Mouse (Mus musculus) midbrain, embryonic 11.5 days (tissue): ENCODE data around the gene Man1c1. TPM values are rescaled to one million over a fixed set of nuclear protein-coding genes. Genes with fewer than 3 reads are reported as not detected.

Experiments
- ATAC-seq: fragments of 200-750 bp; cut with Nextera tagmentation; 2 replicates; pipeline ENCODE4 v1.8.0; 2017; ENCODE audit warnings: moderate TSS enrichment, moderate library complexity; ENCODE audit not compliant: low FRiP score
- DNase-seq: peaks from one replicate; pipeline ENCODE4 v3.0.0; 2015; ENCODE audit warnings: low spot score; ENCODE audit errors: missing footprints
- H3K27ac ChIP-seq: fragments of 300-500 bp; sonication (generic); 2 replicates; pipeline ENCODE4 v1.5.1; 2014; ENCODE audit warnings: low read depth, low read length
- H3K27me3 ChIP-seq: fragments of 300-500 bp; sonication (generic); 2 replicates; pipeline ENCODE4 v1.6.1; 2014; ENCODE audit warnings: mild to moderate bottlenecking, low read length, moderate library complexity, mixed read lengths; ENCODE audit not compliant: control insufficient read depth, insufficient read depth
- H3K36me3 ChIP-seq: fragments of 300-500 bp; sonication (generic); 2 replicates; pipeline ENCODE4 v1.6.1; 2014; ENCODE audit warnings: mild to moderate bottlenecking, low read length, moderate library complexity, mixed read lengths; ENCODE audit not compliant: control insufficient read depth, insufficient read depth
- H3K4me1 ChIP-seq: fragments of 300-500 bp; sonication (generic); 2 replicates; pipeline ENCODE4 v1.6.1; 2014; ENCODE audit warnings: low read length; ENCODE audit not compliant: control insufficient read depth, insufficient read depth
- H3K4me2 ChIP-seq: fragments of 300-500 bp; sonication (generic); 2 replicates; pipeline ENCODE4 v1.6.1; 2014; ENCODE audit warnings: mild to moderate bottlenecking, moderate library complexity
- H3K4me3 ChIP-seq: fragments of 300-500 bp; sonication (generic); 2 replicates; pipeline ENCODE4 v1.5.1; 2014; ENCODE audit warnings: low read depth, low read length
- H3K9ac ChIP-seq: fragments of 300-500 bp; sonication (generic); 2 replicates; pipeline ENCODE4 v1.6.1; 2014; ENCODE audit warnings: low read length
- H3K9me3 ChIP-seq: fragments of 300-500 bp; sonication (generic); 2 replicates; pipeline ENCODE4 v1.6.1; 2016; ENCODE audit warnings: low read length; ENCODE audit not compliant: control insufficient read depth
- WGBS: fragments of 180-500 bp; shearing (Covaris S2); extraction: QIAGEN DNeasy Blood & Tissue Kit; methylation state at CpG from one replicate; pipeline ENCODE4 v1.1.7; 2014; 5-methylcytosine and 5-hydroxymethylcytosine counted together
- polyA plus RNA-seq: library from polyadenylated mRNA; unstranded; fragments of >200 nt; fragmentation: Nextera tagmentation; extraction: Ambion mirVana; gene quantifications from 2 replicates; pipeline ENCODE4 v1.2.1, GENCODE M21; 2014

Gene Man1c1
- polyA plus RNA-seq, 1 experiment from 2014 or later: 3.2 TPM

GRCm38 (mm10) chr4:134657473-134657872, 46.6 kb downstream of the Man1c1 start:
- WGBS: 38% methylated on average over 5 of the region's 5 CpGs
- H3K36me3 ChIP-seq: no peaks in the 10 kb centered on the region
- H3K4me2 ChIP-seq: no peak overlapping the region
- H3K4me3 ChIP-seq: no peak overlapping the region
- no peaks in the 10 kb centered on the region; the same call in 1 of the 2 replicates for H3K27me3 ChIP-seq
- H3K9ac ChIP-seq: no peak overlapping the region
- DNase-seq (no peak), ATAC-seq (no peak)
- H3K4me1 ChIP-seq: peaks cover 33% of the 10 kb centered on the region
- no peak overlapping the region for H3K27ac ChIP-seq
- H3K9me3 ChIP-seq: no peaks in the 10 kb centered on the region

- no peaks in the 10 kb centered on the region for H3K36me3 ChIP-seq
- H3K4me2 ChIP-seq: no peak overlapping the region
- no peaks in the 10 kb centered on the region for H3K9me3 ChIP-seq
- no peak overlapping the region for H3K4me3 ChIP-seq
- no peak for DNase-seq
- no peak overlapping the region for H3K27ac ChIP-seq
- no peak for ATAC-seq
- WGBS: 85% methylated on average over 6 of the region's 6 CpGs
- no peaks in the 10 kb centered on the region for H3K27me3 ChIP-seq
- peaks cover 10% of the 10 kb centered on the region for H3K4me1 ChIP-seq
- H3K9ac ChIP-seq: no peak overlapping the region
Observed at GRCm38 (mm10) chr4:134654391-134654790, 49.7 kb downstream of the Man1c1 start.

DNA sequence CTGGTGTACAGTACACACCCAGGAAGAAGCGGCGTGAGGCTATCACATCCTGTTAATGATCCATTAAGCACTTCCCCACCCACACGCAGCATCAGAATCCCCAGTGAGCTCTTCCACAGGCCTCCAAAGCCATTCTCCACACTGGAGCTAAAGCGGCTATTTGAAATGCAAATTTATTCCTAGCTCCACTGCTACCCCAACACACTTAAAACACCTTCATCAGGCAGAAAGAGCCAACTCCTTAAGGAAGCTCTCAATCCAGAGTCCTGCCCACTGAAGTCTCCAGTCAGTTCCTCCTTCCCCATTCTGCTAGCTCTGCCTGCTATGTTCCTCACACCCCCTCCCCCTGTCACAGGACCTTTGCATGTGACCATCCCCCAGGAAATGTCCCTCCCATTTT, 51.4 kb downstream of the Man1c1 start:
- no peak overlapping the region for H3K27ac ChIP-seq
- peaks cover 7% of the 10 kb centered on the region; the same call in 1 of the 2 replicates for H3K4me1 ChIP-seq
- ATAC-seq (no peak), DNase-seq (no peak)
- no peaks in the 10 kb centered on the region for H3K36me3 ChIP-seq
- 76% methylated on average over 4 of the region's 4 CpGs for WGBS
- H3K4me2 ChIP-seq: no peak overlapping the region
- no peak overlapping the region for H3K9ac ChIP-seq
- H3K4me3 ChIP-seq: no peak overlapping the region
- H3K9me3 ChIP-seq: no peaks in the 10 kb centered on the region
- no peaks in the 10 kb centered on the region for H3K27me3 ChIP-seq

GRCm38 (mm10) chr4:134652151-134652550, 51.9 kb downstream of the Man1c1 start:
- H3K4me3 ChIP-seq: no peak overlapping the region
- WGBS: 59% methylated on average over 2 of the region's 2 CpGs
- H3K27ac ChIP-seq: no peak overlapping the region
- no peak overlapping the region for H3K4me2 ChIP-seq
- H3K27me3 ChIP-seq: no peaks in the 10 kb centered on the region
- H3K4me1 ChIP-seq: peaks cover under 1% of the 10 kb centered on the region; the same call in 1 of the 2 replicates
- no peaks in the 10 kb centered on the region for H3K9me3 ChIP-seq
- no peak overlapping the region for H3K9ac ChIP-seq
- H3K36me3 ChIP-seq: no peaks in the 10 kb centered on the region
- no peak for DNase-seq
- ATAC-seq: no peak

DNA sequence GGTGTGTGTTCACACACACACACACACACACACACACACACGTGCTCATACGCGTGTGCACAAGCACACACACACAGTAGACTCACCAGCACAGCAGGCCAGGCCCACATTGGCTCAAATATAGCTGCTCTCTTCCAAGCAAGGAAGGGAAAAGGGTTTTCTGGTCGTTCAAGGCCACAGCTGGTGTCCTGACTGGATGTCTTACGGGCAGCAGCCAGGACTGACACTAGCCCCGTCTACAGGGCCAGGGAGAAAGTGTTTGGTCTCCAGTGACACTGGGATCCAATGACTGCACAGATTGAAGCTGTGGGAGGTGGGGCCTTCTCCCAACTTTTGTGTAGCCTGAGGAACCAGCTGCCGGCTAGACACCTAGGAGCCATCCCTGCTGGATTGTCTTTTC, 52.7 kb downstream of the Man1c1 start:
- DNase-seq: no peak
- no peak overlapping the region for H3K27ac ChIP-seq
- no peak overlapping the region for H3K4me3 ChIP-seq
- no peaks in the 10 kb centered on the region for H3K27me3 ChIP-seq
- no peaks in the 10 kb centered on the region for H3K4me1 ChIP-seq
- no peak for ATAC-seq
- WGBS: 73% methylated on average over 7 of the region's 7 CpGs
- H3K9ac ChIP-seq: no peak overlapping the region
- no peaks in the 10 kb centered on the region for H3K36me3 ChIP-seq
- no peaks in the 10 kb centered on the region for H3K9me3 ChIP-seq
- no peak overlapping the region for H3K4me2 ChIP-seq

- Histone ChIP-seq H3K9me3 (no peaks in the 10 kb centered on the region), H3K27ac (no peak overlapping the region), H3K4me2 (no peak overlapping the region), H3K4me1 (no peaks in the 10 kb centered on the region), H3K9ac (no peak overlapping the region), H3K36me3 (no peaks in the 10 kb centered on the region), H3K4me3 (no peak overlapping the region), H3K27me3 (no peaks in the 10 kb centered on the region)
- no peak for ATAC-seq
- no peak for DNase-seq
- WGBS: 88% methylated on average over 21 of the region's 21 CpGs
Observed at GRCm38 (mm10) chr4:134645042-134645948, 58.8 kb downstream of the Man1c1 start.

- no peaks in the 10 kb centered on the region for H3K9me3 ChIP-seq
- 89% methylated on average over 6 of the region's 6 CpGs for WGBS
- no peak for ATAC-seq
Observed at GRCm38 (mm10) chr4:134644410-134644809, 59.7 kb downstream of the Man1c1 start.

GRCm38 (mm10) chr4:134641711-134642516, 62.2 kb downstream of the Man1c1 start:
- ATAC-seq (no peak), DNase-seq (no peak)
- WGBS: 88% methylated on average over 30 of the region's 30 CpGs
- Histone ChIP-seq H3K27me3 (no peaks in the 10 kb centered on the region), H3K4me3 (no peak overlapping the region), H3K9ac (no peak overlapping the region), H3K36me3 (no peaks in the 10 kb centered on the region), H3K4me1 (no peaks in the 10 kb centered on the region), H3K9me3 (no peaks in the 10 kb centered on the region), H3K4me2 (no peak overlapping the region), H3K27ac (no peak overlapping the region)

More at GRCm38 (mm10) chr4:134644410-134644809, 59.7 kb downstream of the Man1c1 start:
- Histone ChIP-seq H3K27ac (no peak overlapping the region), H3K4me3 (no peak overlapping the region), H3K27me3 (no peaks in the 10 kb centered on the region), H3K4me1 (no peaks in the 10 kb centered on the region), H3K9ac (no peak overlapping the region), H3K4me2 (no peak overlapping the region), H3K36me3 (no peaks in the 10 kb centered on the region)
- no peak for DNase-seq

DNA sequence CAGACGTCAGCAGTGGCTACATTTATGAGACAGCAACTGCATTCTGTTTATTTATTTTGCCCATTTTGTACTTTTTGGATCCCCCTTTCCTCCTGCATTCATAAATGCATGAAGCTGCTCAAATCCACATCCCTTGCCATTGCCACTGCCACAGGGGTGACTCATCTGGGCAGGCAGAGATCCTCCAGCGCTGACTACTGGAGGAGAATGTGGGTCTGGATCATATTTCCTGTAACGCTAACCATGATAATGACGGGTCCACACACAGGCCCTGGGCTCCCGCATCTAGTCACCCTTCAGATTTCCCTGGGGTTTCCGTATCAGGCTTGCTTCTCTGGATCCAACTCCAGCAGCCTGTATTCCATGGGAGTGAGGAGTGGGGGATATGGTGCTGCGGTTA, 64.8 kb downstream of the Man1c1 start:
- WGBS: 91% methylated on average over 7 of the region's 7 CpGs
- ATAC-seq (no peak), DNase-seq (no peak)
- no peaks in the 10 kb centered on the region for H3K27me3 ChIP-seq
- H3K4me1 ChIP-seq: no peaks in the 10 kb centered on the region
- no peak overlapping the region for H3K4me3 ChIP-seq
- H3K9me3 ChIP-seq: no peaks in the 10 kb centered on the region
- H3K4me2 ChIP-seq: no peak overlapping the region
- H3K36me3 ChIP-seq: no peaks in the 10 kb centered on the region
- H3K27ac ChIP-seq: no peak overlapping the region
- no peak overlapping the region for H3K9ac ChIP-seq
